Mouse (Mus musculus) cerebral cortex, adult 2 months (tissue): ENCODE measurements around the gene Cdk5rap3.

Source experiments
- WGBS: fragments of 180-500 bp; shearing (Covaris S2); methylation state at CpG from one replicate; pipeline ENCODE4 v1.1.7; 2018; 5-methylcytosine and 5-hydroxymethylcytosine counted together

Cdk5rap3 gene

DNA sequence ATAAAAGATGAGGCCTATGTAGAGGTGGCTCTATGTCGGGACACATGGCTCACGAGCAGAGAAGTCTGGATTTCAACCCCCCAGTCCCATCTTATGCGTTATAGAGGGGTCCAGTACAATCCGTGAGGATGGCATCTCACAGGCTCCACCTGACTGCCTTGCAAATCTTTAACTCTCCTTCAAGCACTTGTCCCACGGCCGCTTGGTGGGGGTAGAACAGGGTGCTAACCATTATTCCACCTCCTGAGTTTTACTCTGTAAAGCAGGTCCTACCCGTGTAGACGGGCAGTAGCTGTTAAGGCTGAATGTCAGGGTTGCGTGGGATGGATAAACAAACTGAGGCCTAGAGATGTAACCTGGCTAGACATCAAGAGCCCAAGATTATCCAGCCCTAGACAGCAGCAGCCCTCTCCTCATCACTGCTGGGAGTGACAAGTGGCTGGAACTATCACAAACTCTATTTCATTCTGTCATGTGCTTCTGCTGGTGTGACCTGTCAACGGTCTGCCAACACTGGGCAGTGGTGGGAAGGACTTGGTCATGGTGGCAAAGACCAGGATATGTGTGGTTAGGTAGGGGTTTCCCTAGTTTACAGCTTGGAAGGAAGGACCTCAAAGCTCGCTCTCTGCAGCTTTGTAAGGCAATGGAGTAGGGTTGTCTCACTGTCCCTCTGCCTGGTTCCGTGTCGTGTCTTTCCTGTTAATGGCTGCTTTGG, 17.4 kb upstream of the Cdk5rap3 start:
- 89% methylated on average over 13 of the region's 13 CpGs for WGBS

GRCm38 (mm10) chr11:96931327-96932062, 15.2 kb upstream of the Cdk5rap3 start:
- WGBS: 69% methylated on average over 8 of the region's 8 CpGs

DNA sequence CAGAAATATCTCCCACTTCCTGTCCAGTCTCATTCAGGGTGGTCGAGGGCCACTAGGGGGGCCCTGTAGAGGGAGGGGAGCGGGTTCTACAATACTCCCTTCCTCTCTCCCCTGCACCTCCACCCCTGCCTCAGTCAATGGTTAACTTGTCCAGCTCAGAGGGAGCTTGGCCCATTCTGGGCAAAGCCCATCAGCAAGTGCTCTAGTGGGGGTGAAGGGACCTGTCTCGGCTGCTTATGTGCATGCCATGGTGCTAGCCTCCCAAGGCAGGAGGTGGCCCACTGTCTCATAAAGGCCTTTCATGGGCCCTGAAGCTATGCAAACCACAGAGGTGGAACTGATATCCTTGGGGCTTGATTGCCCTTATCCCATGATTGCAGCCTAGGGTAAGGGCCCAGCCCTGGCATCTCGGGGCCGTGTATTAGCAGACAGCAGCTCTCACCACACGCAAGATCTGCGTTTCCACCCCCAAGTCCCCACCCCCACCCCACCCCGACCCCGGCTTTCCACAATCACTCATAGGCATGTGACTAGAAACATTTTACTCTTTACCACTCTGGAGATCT, 13.6 kb upstream of the Cdk5rap3 start:
- 77% methylated on average over 9 of the region's 9 CpGs for WGBS

- WGBS: 26% methylated on average over 13 of the region's 13 CpGs
Measured at GRCm38 (mm10) chr11:96929096-96929765, 12.9 kb upstream of the Cdk5rap3 start.

DNA sequence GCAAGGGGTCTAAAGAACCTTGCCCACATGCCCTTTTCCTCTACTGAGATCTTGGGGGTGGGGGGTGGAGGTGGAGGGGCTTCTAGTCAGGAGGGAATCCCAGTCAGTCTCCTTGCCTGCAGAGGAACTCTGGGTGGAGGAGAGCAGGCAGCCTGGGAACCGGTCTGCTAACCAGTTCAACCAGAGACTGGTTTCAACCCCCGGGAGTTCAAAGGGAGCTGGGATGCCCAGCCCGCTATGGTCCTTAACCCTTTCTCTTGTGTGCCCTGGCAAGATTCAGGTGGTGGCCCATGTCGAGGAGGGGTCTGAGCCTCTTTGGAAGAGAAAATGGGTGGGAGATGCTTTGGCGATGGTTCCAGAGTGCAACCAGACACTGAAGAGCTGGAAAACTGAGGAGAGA, 12.4 kb upstream of the Cdk5rap3 start:
- 10% methylated on average over 5 of the region's 5 CpGs for WGBS

DNA sequence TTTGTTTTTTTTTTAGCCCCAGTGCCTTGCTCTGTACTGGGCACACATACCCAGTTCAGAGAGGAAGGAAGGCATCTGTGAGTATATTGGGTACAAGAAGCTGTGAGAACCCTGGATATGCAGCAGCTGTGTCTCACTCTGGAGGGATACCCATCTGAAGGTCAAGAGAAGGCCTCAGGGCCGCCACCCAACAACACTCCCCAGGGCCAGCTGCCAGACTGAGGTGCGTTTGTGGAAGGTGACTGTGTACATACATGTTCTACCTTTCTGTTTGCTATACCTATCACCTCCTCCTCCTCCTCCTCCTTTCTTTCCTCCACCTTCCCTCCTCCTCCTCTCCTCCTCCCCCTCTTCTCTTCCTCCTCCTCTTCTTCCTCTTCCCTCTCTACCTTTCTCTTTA, 11.8 kb upstream of the Cdk5rap3 start, which contains the start of gene Prr15l:
Gene Prr15l (plus strand): TSS at position 17 of the 400 bp plus-strand sequence.
- WGBS: 82% methylated on average over 2 of the region's 2 CpGs

- 92% methylated on average over 5 of the region's 5 CpGs for WGBS
Measured at GRCm38 (mm10) chr11:96926587-96926986, 10.3 kb upstream of the Cdk5rap3 start.

DNA sequence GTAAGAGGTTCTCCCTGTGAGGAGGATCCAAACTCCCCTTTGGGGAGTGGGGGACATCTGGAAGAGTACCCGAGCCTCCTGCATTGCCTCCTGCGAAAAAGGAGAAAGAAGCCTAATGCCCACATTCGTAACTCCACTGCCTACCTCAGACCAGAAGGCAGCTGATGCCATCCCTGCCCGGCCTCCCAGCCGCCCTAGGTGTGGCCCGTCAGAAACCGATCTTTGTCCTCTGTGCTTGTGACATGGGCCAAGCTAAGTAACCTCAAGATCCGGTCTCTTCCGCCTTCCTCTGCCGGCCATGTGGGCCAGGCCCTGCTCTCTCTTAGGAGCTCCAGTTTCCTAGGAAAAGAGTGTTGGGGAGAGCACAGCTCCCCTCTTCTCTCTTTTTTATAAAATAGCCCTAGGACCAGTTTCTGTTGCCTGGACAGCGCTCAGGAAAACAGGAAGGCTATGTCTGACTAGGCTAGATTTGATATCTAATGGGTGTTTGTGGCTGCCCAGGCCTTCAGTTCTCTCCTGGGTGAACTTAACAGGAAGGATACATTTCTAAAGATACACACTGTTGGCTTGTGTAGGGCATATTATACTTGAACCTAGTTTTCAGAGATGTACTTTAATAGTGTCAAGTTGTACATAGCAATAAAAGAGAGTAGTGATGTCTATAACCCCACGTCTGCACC, 9.3 kb upstream of the Cdk5rap3 start:
- WGBS: 94% methylated on average over 12 of the region's 12 CpGs

- 89% methylated on average over 11 of the region's 11 CpGs for whole genome bisulfite sequencing
Measured at GRCm38 (mm10) chr11:96924861-96925260, 8.6 kb upstream of the Cdk5rap3 start.

- 64% methylated on average over 6 of the region's 6 CpGs for WGBS
Measured at GRCm38 (mm10) chr11:96919003-96919402, 2.7 kb upstream of the Cdk5rap3 start.

GRCm38 (mm10) chr11:96917415-96917814, 1.1 kb upstream of the Cdk5rap3 start:
- 93% methylated on average over 6 of the region's 6 CpGs for WGBS

- 25% methylated on average over 13 of the region's 13 CpGs for WGBS
Measured at GRCm38 (mm10) chr11:96916885-96917396, 645 bp upstream of the Cdk5rap3 start.

GRCm38 (mm10) chr11:96912682-96913081, 3.6 kb downstream of the Cdk5rap3 start:
- WGBS: 76% methylated on average over 11 of the region's 11 CpGs

DNA sequence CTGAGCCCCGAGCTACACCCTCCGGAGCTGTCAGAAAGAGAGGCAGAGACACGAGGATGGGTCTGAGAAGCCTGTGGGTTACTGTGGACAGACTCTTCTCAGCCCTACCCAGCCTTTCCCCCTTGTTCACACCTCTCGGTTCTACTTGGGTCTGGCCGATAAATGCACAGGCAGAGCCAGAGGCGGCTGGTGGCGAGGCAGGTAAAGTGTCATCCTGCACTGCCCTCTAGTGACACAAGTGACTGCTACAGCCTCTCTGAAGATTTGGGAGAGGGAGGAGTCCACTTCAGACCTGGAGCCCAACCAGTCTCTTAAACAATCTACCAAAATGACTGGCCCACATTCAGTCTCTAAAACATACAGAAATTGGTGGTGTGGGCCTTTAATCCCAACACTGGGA, 6.3 kb downstream of the Cdk5rap3 start:
- 23% methylated on average over 7 of the region's 7 CpGs for WGBS

GRCm38 (mm10) chr11:96908594-96908993, 7.7 kb downstream of the Cdk5rap3 start:
- WGBS: 97% methylated on average over 12 of the region's 12 CpGs

DNA sequence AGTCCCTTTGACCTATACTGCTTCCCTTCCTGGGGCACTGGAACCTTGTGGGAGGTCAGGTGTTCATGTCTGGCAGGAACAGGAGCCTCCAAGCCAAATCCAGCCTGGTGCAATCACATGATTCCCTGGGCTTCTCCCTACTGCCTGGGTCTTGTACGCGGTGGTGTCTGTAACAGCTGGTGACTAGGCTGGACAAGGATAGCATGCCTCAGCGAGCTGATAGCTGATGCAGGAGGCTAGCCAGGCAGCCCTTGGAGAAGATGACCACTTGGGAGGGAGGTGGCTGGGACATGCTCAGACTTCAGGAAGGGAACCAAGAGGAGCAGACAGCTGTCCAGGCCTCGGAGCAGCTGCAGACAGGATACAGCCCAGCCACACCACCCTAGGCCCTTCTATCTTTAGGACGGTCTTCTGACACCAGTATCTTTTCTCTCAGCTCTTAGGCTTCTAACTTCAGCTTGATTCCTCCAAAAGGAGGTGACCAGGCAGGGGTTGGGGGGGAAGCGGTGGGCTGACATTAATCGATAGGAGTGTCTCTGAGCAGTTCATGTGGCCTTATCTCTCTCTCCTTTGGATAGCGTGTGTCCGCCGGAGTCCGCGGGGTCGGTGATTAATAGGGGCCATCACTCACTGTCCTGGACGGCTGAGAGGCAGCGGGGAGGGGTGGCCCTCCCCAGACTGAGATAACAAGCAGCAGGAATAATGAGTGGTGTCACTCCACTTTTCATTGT, 9.7 kb downstream of the Cdk5rap3 start:
- 84% methylated on average over 15 of the region's 15 CpGs for WGBS

DNA sequence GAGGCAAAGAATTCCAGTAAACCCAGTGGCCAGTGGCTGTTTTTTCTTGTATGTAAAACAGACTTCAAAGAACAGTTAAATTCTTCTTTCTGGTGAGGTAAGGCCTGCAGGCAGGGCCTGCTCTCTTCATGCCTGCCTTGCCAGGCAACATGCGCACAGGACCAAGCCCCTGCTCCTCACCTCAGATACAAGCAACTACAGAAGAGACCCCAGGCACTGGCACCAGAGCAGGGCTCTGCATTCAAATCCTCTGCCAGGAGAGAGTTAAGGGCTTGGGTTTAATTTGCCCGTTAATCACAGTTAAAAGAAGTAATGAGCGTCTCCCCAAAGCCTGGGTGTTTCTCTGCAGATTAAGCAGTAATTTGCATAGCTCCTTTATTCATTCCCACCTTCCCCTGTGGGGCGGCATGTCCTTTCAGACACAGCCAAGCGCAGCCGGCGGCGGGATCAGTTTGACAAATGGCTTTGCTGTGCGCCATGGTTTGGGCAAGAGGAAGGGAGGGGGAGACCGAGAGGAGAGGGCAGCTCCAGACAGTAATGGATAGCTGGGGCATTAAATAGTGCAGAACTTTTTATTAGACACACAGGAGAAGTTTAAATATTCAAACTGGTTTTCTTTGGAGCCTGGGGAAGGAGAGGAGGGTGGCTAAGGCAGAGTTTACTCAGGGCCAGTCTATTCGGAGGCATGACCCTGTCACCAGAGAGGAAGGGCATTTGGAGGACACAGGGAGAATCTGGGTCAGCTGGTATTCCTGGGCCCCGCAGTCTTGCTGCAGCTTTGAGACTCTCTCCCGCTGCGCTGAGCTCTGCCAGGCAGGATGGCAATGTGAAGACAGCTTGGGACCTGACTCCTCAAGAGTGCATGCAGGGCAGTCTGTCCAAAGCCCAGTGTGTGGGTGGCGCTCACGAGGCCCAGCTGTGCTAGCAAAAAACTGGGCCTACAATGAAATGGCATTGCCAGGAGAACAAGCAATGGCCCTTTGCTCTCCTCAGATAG, 13.4 kb downstream of the Cdk5rap3 start:
- 62% methylated on average over 16 of the region's 16 CpGs for WGBS

DNA sequence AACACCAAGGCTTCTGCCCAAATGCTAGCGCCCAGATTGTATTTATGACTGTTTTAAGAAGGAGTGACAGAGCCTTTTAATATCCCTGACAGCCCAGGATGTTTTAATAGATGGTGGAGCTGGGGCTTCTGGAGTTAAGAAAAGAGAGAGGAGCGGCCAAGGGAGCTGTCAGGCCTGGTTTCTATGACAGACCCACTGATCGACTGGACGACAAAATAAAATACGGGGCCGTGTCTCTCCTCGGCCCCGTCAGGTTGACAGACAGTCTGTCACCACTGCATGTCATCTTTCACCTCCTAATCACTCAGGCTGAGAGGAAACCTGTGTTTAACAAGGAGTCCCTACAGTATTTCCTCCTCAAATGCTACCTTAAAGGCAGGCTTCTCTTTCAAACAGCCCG, 15.0 kb downstream of the Cdk5rap3 start:
- 82% methylated on average over 9 of the region's 9 CpGs for WGBS
